Mouse (Mus musculus): ENCODE results near the gene Cc2d2b. TPM values are rescaled to one million over a fixed set of nuclear protein-coding genes. Genes with fewer than 3 reads are reported as not detected.
A peak's percentile ranks its signal among the peaks of the same experiment; 100 is the strongest.

Cc2d2b gene
- polyA plus RNA-seq, 1 experiment from 2014 or later: 0.79 TPM

- Histone ChIP-seq H3K36me3 (no peaks in the 10 kb centered on the region), H3K27ac (no peak overlapping the region), H3K27me3 (ENCODE audit: insufficient read depth, poor library complexity, severe bottlenecking) (peaks cover 42% of the 10 kb centered on the region), H3K4me3 (no peak overlapping the region), H3K9me3 (no peaks in the 10 kb centered on the region), H3K4me1 (peaks cover 4% of the 10 kb centered on the region; the same call in 1 of the 2 replicates)
- 87% methylated on average over 3 of the region's 3 CpGs for WGBS
- no peak for DNase-seq (ENCODE audit: low spot score)
These were observed 121.0 kb downstream of the Cc2d2b start for GRCm38 (mm10) chr19:40869425-40870105.

- WGBS: 2% methylated on average over 51 of the region's 51 CpGs
- H3K9me3 ChIP-seq: no peaks in the 10 kb centered on the region
- no peaks in the 10 kb centered on the region for H3K36me3 ChIP-seq
- peak overlapping the region; percentile 70 for H3K4me3 ChIP-seq
- H3K4me1 ChIP-seq: peaks cover 4% of the 10 kb centered on the region; the same call in 1 of the 2 replicates
- peak; percentile 95 for DNase-seq (ENCODE audit: low spot score)
- peak overlapping the region; percentile 90 for H3K27ac ChIP-seq
- peaks cover 54% of the 10 kb centered on the region for H3K27me3 ChIP-seq (ENCODE audit: insufficient read depth, poor library complexity, severe bottlenecking)
These were observed 124.6 kb downstream of the Cc2d2b start for GRCm38 (mm10) chr19:40872955-40873665.

Other genes with a start within 250 kb of the Cc2d2b start
- 71.2 and 98.1 TPM in 2 replicates for gene Sorbs1, start 235.0 kb upstream of the Cc2d2b start, polyA plus RNA-seq (2016; fragmentation: Nextera tagmentation; extraction: Ambion mirVana)
- 63.9 and 66.2 TPM in 2 replicates for gene Aldh18a1, start 160.3 kb upstream of the Cc2d2b start, polyA plus RNA-seq (2016; fragmentation: Nextera tagmentation; extraction: Ambion mirVana)
- gene Tctn3, start 136.5 kb upstream of the Cc2d2b start, polyA plus RNA-seq (2016; fragmentation: Nextera tagmentation; extraction: Ambion mirVana): 9.0 and 11.0 TPM in 2 replicates
- 6.3 and 10.3 TPM in 2 replicates for gene Entpd1, start 136.4 kb upstream of the Cc2d2b start, polyA plus RNA-seq (2016; fragmentation: Nextera tagmentation; extraction: Ambion mirVana)
- gene Ccnj, start 82.5 kb downstream of the Cc2d2b start, polyA plus RNA-seq (2016; fragmentation: Nextera tagmentation; extraction: Ambion mirVana): 12.3 and 14.7 TPM in 2 replicates
- gene Zfp518a, start 146.0 kb downstream of the Cc2d2b start, polyA plus RNA-seq (2016; fragmentation: Nextera tagmentation; extraction: Ambion mirVana): 9.4 and 10.4 TPM in 2 replicates
- 0.09 and 0.38 TPM in 2 replicates for gene Blnk, start 245.8 kb downstream of the Cc2d2b start, polyA plus RNA-seq (2016; fragmentation: Nextera tagmentation; extraction: Ambion mirVana)